Mouse (Mus musculus): ENCODE measurements around the gene Zcchc24. TPM values are rescaled to one million over a fixed set of nuclear protein-coding genes. Genes with fewer than 3 reads are reported as not detected.

The Zcchc24 gene
- total RNA-seq, 2 experiments from 2014 or later: 52.0 to 55.7 TPM

DNA sequence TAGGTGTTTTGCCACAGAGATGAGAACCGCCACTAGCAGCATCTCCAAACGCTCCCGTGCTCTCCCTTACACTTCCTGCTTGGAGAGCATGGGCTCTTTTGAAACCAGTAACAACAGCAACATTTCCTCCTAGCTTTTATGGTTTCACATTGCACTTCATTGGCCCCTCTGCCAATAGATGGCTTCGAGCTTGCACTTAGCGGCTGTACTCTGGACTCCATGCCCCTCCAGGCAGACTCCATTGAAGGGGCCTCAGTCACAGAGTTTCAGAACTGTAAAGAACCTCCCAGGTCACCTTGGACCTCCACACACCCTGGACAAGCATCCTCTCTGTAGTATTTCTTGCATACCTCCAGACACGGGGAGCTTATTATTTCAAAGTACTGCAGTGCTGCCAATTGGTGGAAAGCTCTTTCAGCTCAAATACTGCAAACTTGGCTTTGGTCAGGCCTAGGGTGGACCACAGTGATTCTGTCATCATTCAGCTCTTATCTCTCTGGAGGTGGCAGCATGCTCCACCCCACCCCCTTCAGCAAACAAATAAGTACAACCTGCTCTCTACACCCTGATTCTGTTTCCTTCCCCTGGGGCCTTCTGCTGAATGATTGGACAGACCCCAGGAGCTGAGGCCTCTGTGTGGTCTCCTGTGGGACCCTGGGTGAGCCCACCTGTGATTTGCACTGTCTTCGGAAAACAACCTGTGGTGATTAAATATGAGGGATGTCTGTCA lies 82.5 kb downstream of the Zcchc24 start:
- DNase-seq (ENCODE audit: low spot score in 2 of 2): no peak

DNA sequence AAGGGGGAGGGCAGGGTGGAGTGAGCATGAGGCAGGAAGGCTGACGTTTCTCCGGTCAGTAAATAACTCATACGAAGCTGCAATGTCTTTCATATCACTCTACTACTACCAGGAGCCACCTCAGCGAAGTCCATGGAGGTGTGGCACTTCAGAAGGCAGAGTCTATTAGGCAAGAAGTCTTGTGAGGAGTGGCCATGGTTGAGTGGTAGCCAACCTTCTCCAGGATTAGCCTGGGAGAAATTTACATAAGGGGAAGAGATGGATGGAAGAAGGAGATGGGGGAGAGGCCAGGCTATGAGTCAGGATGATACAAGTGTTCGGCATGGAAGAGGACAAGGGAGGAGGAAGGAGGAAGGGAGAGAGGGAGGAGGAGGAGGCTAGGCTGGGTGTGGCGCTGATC lies 86.8 kb downstream of the Zcchc24 start:
- DNase-seq (ENCODE audit: low spot score in 2 of 2): no peak

DNA sequence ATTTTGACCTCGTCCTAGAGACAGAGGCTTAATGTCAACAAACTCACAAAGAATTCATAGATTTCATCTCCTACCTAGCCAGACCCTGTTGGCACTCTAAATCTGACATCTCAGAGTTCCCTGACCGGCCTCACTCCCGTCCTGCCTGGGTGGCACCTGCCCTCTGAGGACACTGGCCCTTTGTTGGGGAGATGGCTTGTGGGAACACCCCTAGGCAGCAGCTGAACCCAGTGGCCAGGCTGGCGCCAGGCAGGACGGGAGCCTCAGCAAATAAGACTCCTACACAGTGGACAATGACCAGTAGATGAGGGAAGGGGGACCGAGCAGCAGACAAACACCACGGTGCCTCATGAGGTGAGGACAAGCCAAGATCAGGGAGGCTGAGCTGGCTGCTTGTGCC lies 89.2 kb downstream of the Zcchc24 start:
- DNase-seq (ENCODE audit: low spot score in 2 of 2): peak in 1 of 2 experiments; percentile 10

DNA sequence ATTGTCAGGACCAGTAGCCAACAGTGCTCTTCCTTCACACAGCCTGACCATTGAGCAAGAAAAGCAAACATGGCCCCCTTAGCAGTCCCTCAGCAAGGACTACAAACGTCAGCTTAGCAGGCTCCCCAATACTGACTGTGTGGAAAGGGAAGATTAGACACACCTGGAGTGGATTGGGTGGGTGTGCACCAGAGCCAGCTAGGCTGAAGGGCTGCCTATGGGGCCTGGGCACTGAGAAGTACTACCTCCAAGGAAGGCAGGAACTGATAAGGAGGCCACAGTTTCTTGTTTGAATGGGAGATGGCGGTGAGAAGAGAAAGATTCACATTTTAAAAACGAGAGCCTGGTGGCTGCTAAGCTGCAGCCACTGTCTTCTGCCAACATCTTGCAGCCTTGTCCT lies 101.3 kb downstream of the Zcchc24 start:
- DNase-seq (ENCODE audit: low spot score in 2 of 2): peak in 1 of 2 experiments; percentile 14

DNA sequence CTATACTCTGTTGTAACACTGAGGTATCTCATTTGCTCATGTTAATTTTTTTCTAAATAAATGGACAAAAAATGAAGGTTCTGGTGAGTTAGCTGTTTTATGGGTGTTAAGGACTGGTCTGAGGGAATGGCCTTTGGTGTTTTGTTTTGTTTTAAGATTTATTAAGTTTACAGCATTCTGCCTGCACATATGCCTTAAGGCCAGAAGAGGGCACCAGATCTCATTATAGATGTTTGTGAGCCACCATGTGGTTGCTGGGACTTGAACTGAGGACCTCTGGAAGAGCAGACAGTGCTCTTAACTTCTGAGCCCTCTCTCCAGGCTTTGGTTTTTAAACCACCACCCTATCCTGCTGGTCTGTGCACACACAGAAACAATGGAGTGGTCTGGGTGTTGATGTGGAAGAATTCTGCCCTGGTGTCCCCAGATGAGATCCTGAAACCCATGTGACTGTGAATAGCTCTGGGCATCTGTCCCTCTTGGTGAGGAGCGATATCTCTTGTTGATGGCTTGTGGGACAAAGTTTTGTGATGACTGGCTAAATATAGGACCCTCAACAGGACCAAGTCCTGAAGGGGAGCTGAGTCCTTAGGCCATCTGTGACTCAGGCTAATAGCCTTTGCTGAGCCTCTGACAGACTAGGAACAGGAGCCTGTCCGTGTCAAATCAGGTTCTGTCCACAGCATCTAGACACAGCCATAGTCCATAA lies 102.0 kb downstream of the Zcchc24 start:
- peak in 1 of 2 experiments; percentile 13 for DNase-seq (ENCODE audit: low spot score in 2 of 2)

DNA sequence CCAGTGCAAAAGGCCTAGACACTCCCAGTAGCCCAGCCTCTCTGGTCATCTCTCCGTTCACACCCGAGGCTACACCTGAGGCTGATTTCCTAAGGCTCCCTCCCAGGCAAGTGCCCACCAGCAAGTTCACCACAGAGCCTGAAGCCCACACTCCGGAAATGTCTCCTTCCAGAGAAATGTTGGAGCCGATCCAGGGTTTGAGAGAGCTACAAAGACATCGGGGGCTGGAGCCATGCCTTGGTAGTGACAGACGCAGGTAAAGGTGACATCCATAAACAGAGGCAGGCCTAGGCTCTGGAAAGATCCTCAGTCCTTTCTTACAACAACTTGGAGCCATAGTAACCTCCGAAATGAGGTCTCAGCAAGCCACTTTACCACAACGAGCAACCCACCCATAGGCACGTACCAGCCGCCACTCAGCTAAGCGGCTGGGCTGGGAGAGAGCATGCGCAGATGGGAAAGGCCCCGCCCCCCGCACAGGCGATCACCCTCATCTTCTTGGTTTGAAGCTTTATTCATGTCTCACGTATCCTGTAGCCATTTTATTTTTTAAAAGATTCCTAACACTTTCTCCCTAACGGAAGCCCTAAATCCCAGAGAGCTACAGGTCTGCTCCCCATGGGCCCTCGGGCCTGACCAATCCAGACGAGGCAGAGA lies 103.4 kb downstream of the Zcchc24 start:
- peak in 1 of 2 experiments; percentile 63 for DNase-seq (ENCODE audit: low spot score in 2 of 2)

DNA sequence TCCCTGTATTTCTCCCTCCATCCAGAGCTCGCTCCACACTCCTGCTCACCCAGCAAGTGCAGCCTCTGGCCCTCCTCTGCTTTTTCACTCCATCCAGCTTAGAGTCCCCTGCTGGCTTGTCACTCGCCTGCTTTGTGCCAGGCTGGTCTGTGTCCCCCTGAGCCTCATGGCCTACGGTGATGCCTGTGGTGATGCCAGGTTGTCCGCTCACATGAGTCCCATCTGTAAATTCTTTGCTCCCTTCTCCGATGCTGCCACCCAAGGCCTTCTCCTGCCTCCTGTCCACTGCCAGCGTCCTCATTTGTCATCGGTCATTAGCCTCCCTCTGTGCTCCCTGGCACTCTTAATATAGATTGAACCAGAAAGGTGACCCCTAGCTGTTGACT lies 104.5 kb downstream of the Zcchc24 start:
- no peak for DNase-seq (ENCODE audit: low spot score in 2 of 2)

DNA sequence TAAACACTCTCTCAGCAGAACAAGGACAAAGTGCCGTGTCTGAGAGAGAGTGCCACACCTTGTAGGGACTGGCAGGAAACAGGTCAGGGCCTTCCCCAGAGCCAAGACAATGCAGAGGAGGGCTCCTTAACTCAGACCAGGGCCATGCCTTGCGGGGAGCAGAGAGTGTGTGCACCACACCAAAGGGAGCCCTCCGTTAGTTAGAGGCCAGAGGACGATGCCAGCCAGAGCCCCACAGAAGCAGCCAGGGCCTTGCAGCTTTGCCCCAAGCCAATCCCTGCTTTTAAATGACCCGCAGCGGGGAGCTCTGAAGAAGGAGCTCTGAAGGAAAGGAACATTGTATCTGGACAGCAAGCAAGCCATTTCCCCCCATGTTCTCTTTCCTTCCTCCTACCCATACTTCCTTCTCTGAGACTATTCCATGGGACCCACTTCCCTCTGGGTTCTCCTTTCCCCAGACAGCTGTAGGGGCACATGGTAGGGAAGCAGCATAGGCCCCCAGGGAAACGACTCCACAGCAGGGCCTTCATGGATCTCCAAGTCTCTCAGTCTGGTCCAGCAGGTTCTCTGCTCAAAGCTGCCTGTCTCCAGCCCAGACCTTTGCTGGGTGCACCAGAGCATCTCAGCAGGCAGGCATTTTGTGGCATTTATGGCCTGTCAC lies 105.1 kb downstream of the Zcchc24 start:
- DNase-seq (ENCODE audit: low spot score in 2 of 2): no peak

Other genes with a start within 250 kb of the Zcchc24 start
- gene Ppif, start 74.9 kb downstream of the Zcchc24 start, total RNA-seq (2021): 10 to 100 TPM; 25.4 to 26.7 TPM
- gene Anxa11, start 73.1 kb upstream of the Zcchc24 start, total RNA-seq (2021): 10 to 100 TPM; 16.6 to 17.0 TPM
- gene Plac9a, start 134.1 kb upstream of the Zcchc24 start, total RNA-seq (2021): 1 to 10 TPM in 1 of 2 experiments, not detected in 1; 2.6 TPM
- gene Tmem254a, start 158.6 kb upstream of the Zcchc24 start, total RNA-seq (2021): 10 to 100 TPM; 13.7 to 21.2 TPM
- gene Cphx1, start 169.3 kb upstream of the Zcchc24 start, total RNA-seq (2021): not detected
- gene Duxbl1, start 209.5 kb upstream of the Zcchc24 start, total RNA-seq (2021): 1 to 10 TPM in 1 of 2 experiments, not detected in 1; 1.3 TPM

Data from layer of hippocampus, postnatal 10 days (tissue).